Mouse (Mus musculus) liver, embryonic 14.5 days (tissue): ENCODE data around the gene Edf1.

ENCODE experiments used
- CTCF ChIP-seq: IDR thresholded peaks from 2 replicates; pipeline ENCODE4 v1.5.1; 2016; ENCODE audit warnings: antibody characterized with exemption, low read depth, control low read depth
- EP300 ChIP-seq: IDR thresholded peaks from 2 replicates; pipeline ENCODE4 v1.6.1; 2016; ENCODE audit warnings: antibody characterized with exemption, low read depth

GRCm38 (mm10) chr2:25540541-25540948 is 17.1 kb upstream of the Edf1 start:
- TF ChIP-seq CTCF (no peak), EP300 (no peak)
